Mouse (Mus musculus) myocyte (in vitro differentiated cells): Measurements from ENCODE around the gene Echdc1. TPM values are rescaled to one million over a fixed set of nuclear protein-coding genes. Genes with fewer than 3 reads are reported as not detected.

Experiments
- H3K27me3 ChIP-seq: one replicate; pipeline ENCODE4 v1.6.1; 2011; ENCODE audit not compliant: control insufficient read depth, insufficient read depth, insufficient read length
- H3K36me3 ChIP-seq: one replicate; pipeline ENCODE4 v1.6.1; 2011; ENCODE audit not compliant: control insufficient read depth, insufficient read depth
- H3K4me2 ChIP-seq: one replicate; pipeline ENCODE4 v1.6.1; 2011; ENCODE audit warnings: low read depth, control low read depth
- H3K4me3 ChIP-seq: one replicate; pipeline ENCODE4 v1.5.1; 2011; ENCODE audit warnings: mild to moderate bottlenecking, control low read depth, moderate library complexity
- H3K79me2 ChIP-seq: one replicate; pipeline ENCODE4 v1.6.1; 2011; ENCODE audit not compliant: control insufficient read depth, insufficient read depth
- H3ac ChIP-seq: one replicate; pipeline ENCODE4 v1.6.1; 2011; ENCODE audit not compliant: control insufficient read depth, insufficient read length
- CEBPB ChIP-seq: IDR thresholded peaks from 2 replicates; pipeline ENCODE4 v1.6.1; 2011; ENCODE audit warnings: mild to moderate bottlenecking, moderate library complexity; ENCODE audit not compliant: poor library complexity, insufficient read depth, severe bottlenecking
- E2F4 ChIP-seq: IDR thresholded peaks from one replicate; pipeline ENCODE4 v1.6.1; 2011; ENCODE audit warnings: mild to moderate bottlenecking, control low read depth, moderate library complexity; ENCODE audit not compliant: insufficient read depth
- MAX ChIP-seq: IDR thresholded peaks from one replicate; pipeline ENCODE4 v1.6.1; 2011; ENCODE audit warnings: low read depth, mild to moderate bottlenecking, control low read depth
- MYOD1 ChIP-seq, 3 experiments: IDR thresholded peaks; one replicate each; pipeline ENCODE4 v1.6.1; 2011; ENCODE audit warnings: control low read depth in 2 of 3, low read depth in 2 of 3, mild to moderate bottlenecking in 2 of 3, moderate library complexity in 1 of 3; ENCODE audit not compliant: insufficient read length in 2 of 3, control insufficient read depth in 1 of 3
- MYOG ChIP-seq, 3 experiments: IDR thresholded peaks; one replicate each; pipeline ENCODE4 v1.6.1; 2011; ENCODE audit warnings: control low read depth in 2 of 3, low read depth in 2 of 3, mild to moderate bottlenecking in 2 of 3; ENCODE audit not compliant: insufficient read length in 2 of 3, control insufficient read depth in 1 of 3, insufficient read depth in 1 of 3
- POLR2A ChIP-seq: IDR thresholded peaks from one replicate; pipeline ENCODE4 v1.6.1; 2011; ENCODE audit warnings: low read depth, mild to moderate bottlenecking, control low read depth, moderate library complexity; ENCODE audit not compliant: insufficient read length
- POLR2AphosphoS2 ChIP-seq: IDR thresholded peaks from one replicate; pipeline ENCODE4 v1.6.1; 2011; ENCODE audit warnings: low read depth, control low read depth; ENCODE audit not compliant: insufficient read length
- REST ChIP-seq: IDR thresholded peaks from one replicate; pipeline ENCODE4 v1.6.1; 2011; ENCODE audit warnings: mild to moderate bottlenecking, control low read depth, moderate library complexity; ENCODE audit not compliant: insufficient read depth, insufficient read length
- SRF ChIP-seq: IDR thresholded peaks from one replicate; pipeline ENCODE4 v1.6.1; 2011; ENCODE audit warnings: low read depth; ENCODE audit not compliant: control insufficient read depth, insufficient read length
- TCF12 ChIP-seq: IDR thresholded peaks from one replicate; pipeline ENCODE4 v1.6.1; 2011; ENCODE audit warnings: mild to moderate bottlenecking, control low read depth; ENCODE audit not compliant: poor library complexity, insufficient read depth, severe bottlenecking
- TCF3 ChIP-seq: IDR thresholded peaks from one replicate; pipeline ENCODE4 v1.6.1; 2011; ENCODE audit warnings: low read depth, control low read depth; ENCODE audit not compliant: insufficient read length
- USF1 ChIP-seq: IDR thresholded peaks from one replicate; pipeline ENCODE4 v1.6.1; 2011; ENCODE audit warnings: low read depth, mild to moderate bottlenecking, control low read depth, moderate library complexity
- polyA plus RNA-seq: library from polyadenylated mRNA; unstranded; fragments of >200 nt; fragmentation: generic; extraction: Trizol; gene quantifications from one replicate; pipeline ENCODE4 v1.2.1, GENCODE M21; 2012; ENCODE audit warnings: missing spikeins

Gene Echdc1
- polyA plus RNA-seq, 1 experiment: 7.1 TPM

DNA sequence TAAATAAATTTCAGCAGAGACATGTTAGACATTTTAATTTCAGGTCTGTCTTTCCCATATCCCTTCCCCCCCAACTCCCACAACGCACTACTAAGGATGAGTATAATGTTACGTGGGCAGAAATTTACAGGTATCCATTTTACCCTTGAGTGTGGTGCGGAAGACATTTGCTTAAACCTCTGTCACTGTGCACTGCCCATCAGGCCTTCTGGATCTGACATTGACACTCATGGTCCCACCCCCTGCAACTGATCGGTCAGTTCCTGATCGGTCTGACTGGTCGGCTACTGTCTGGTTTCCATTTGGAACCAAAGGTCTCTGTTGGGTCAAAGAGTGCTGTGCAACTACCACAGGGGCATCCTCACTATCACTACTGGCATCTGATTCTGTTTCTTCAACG lies 33.7 kb downstream of the Echdc1 start:
- H3K27me3 ChIP-seq: no peaks in the 10 kb centered on the region
- TF ChIP-seq REST (no peak), MYOD1 (IDR thresholded peaks at IDR 0.05; ENCODE audit: control insufficient read depth in 1 of 3, insufficient read length in 2 of 3, low read depth in 2 of 3) (no peak), TCF12 (no peak), SRF (no peak), USF1 (no peak), TCF3 (no peak), CEBPB (no peak), MAX (no peak), E2F4 (no peak), POLR2AphosphoS2 (no peak), POLR2A (no peak), MYOG (IDR thresholded peaks at IDR 0.05; ENCODE audit: control insufficient read depth in 1 of 3, insufficient read depth in 1 of 3, insufficient read length in 2 of 3, low read depth in 2 of 3) (no peak)
- H3K36me3 ChIP-seq: peaks cover 24% of the 10 kb centered on the region
- no peak overlapping the region for H3ac ChIP-seq
- peaks cover 18% of the 10 kb centered on the region for H3K79me2 ChIP-seq
- no peak overlapping the region for H3K4me3 ChIP-seq
- H3K4me2 ChIP-seq: no peak overlapping the region

GRCm38 (mm10) chr10:29351420-29351819 lies 38.5 kb downstream of the Echdc1 start:
- Histone ChIP-seq H3K4me3 (no peak overlapping the region), H3K79me2 (peaks cover 57% of the 10 kb centered on the region), H3ac (no peak overlapping the region), H3K4me2 (no peak overlapping the region), H3K27me3 (no peaks in the 10 kb centered on the region), H3K36me3 (peaks cover 20% of the 10 kb centered on the region)
- TF ChIP-seq CEBPB: no peak
- TF ChIP-seq SRF: no peak
- no peak for TF ChIP-seq TCF12
- TF ChIP-seq E2F4: no peak
- no peak for TF ChIP-seq USF1
- TF ChIP-seq MYOG (IDR thresholded peaks at IDR 0.05; ENCODE audit: control insufficient read depth in 1 of 3, insufficient read depth in 1 of 3, insufficient read length in 2 of 3, low read depth in 2 of 3): no peak
- TF ChIP-seq REST: no peak
- no peak for TF ChIP-seq MYOD1 (IDR thresholded peaks at IDR 0.05; ENCODE audit: control insufficient read depth in 1 of 3, insufficient read length in 2 of 3, low read depth in 2 of 3)
- no peak for TF ChIP-seq MAX
- TF ChIP-seq POLR2AphosphoS2: no peak
- TF ChIP-seq TCF3: no peak
- no peak for TF ChIP-seq POLR2A

DNA sequence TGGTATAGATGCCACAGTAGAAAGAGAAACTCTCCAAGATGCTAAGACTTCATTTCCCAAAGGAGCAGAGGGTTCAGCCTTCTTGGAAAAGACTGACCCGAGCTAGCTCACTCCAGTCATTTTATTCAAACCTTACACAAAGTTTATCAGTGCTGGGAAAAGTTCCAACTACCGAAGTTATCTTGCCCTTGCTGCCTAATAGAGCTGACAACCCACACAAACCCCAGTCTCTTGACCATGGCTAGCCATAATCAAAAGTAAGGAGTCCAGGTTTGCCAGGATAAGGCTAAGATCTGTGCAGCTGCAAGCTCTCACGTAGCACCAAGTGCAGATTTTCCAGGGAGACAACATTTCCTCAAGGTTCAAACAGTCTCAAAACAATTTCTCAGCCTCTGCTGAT lies 39.6 kb downstream of the Echdc1 start:
- peaks cover 8% of the 10 kb centered on the region for H3K36me3 ChIP-seq
- TF ChIP-seq POLR2AphosphoS2 (no peak), MYOD1 (IDR thresholded peaks at IDR 0.05; ENCODE audit: control insufficient read depth in 1 of 3, insufficient read length in 2 of 3, low read depth in 2 of 3) (no peak), CEBPB (no peak), TCF3 (no peak), E2F4 (no peak), MAX (no peak), USF1 (no peak), TCF12 (no peak), MYOG (IDR thresholded peaks at IDR 0.05; ENCODE audit: control insufficient read depth in 1 of 3, insufficient read depth in 1 of 3, insufficient read length in 2 of 3, low read depth in 2 of 3) (no peak), POLR2A (no peak), REST (no peak), SRF (no peak)

DNA sequence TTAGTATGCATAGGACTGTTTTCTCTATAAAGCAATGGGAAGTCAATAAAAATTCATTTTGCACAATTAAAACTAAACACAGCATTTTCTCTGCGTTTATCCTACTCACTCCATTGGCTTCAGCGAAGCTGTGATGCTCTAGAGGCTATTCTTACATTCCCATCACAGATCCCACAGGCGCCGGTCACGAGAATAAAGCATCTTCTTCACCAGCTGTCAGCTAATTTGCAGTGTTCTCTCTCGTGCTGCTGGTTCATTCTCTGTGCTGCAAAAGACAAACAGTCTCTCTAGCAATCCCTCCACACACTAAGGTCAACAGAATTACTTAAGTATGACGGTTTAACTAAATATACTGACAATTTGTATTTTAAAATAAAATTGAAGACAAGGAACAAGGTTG lies 41.2 kb downstream of the Echdc1 start:
- Histone ChIP-seq H3ac (no peak overlapping the region), H3K4me2 (no peak overlapping the region), H3K4me3 (no peak overlapping the region), H3K79me2 (peaks cover 83% of the 10 kb centered on the region), H3K36me3 (peaks cover 3% of the 10 kb centered on the region), H3K27me3 (no peaks in the 10 kb centered on the region)
- TF ChIP-seq MAX (no peak), USF1 (no peak), MYOD1 (IDR thresholded peaks at IDR 0.05; ENCODE audit: control insufficient read depth in 1 of 3, insufficient read length in 2 of 3, low read depth in 2 of 3) (no peak)

More for the DNA sequence above, 39.6 kb downstream of the Echdc1 start:
- H3K79me2 ChIP-seq: peaks cover 69% of the 10 kb centered on the region
- no peak overlapping the region for H3K4me3 ChIP-seq
- no peak overlapping the region for H3K4me2 ChIP-seq
- no peaks in the 10 kb centered on the region for H3K27me3 ChIP-seq
- no peak overlapping the region for H3ac ChIP-seq

DNA sequence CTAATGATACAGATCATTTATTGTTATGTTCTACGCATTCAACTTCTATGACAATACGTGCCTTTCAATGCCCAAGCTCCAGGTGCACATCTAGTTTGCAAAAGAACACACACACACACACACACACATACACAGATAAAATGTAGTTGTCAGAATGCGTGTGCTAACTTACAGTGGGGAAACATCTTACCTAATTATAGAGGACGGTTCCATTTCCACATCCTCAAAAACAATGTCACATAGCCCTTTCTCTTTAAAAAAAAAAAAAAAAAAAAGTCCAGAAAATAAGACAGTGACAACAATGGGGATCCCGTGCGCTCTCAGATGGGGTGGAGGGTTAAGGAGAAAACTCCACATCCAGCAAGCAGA lies 48.1 kb downstream of the Echdc1 start:
- Histone ChIP-seq H3K79me2 (peaks cover 53% of the 10 kb centered on the region), H3K36me3 (no peaks in the 10 kb centered on the region), H3K4me3 (peak overlapping the region; percentile 59), H3ac (peak overlapping the region; percentile 69), H3K4me2 (peak overlapping the region; percentile 89), H3K27me3 (no peaks in the 10 kb centered on the region)
- TF ChIP-seq MAX (no peak), REST (no peak), CEBPB (no peak), POLR2AphosphoS2 (no peak), POLR2A (no peak), E2F4 (no peak), MYOD1 (IDR thresholded peaks at IDR 0.05; ENCODE audit: control insufficient read depth in 1 of 3, insufficient read length in 2 of 3, low read depth in 2 of 3) (no peak), MYOG (IDR thresholded peaks at IDR 0.05; ENCODE audit: control insufficient read depth in 1 of 3, insufficient read depth in 1 of 3, insufficient read length in 2 of 3, low read depth in 2 of 3) (no peak), SRF (no peak), TCF12 (no peak), USF1 (no peak), TCF3 (no peak)
